Comparison of ENCODE assay signal across 15 mouse cellular contexts in genomic region chr4:148854093-148854492, GRCm38 (mm10). TPM values are rescaled to one million over a fixed set of nuclear protein-coding genes. Genes with fewer than 3 reads are reported as not detected.
DNase-seq lines count a peak whose midpoint lies in the region; TF ChIP-seq lines count a peak whose summit lies in the region.
"Had no signal": no experiment of that assay in that cellular context is flagged by ENCODE, and none has a peak within 500 bp of the region (broad histone marks: within the 10 kb centered on the region; RNA-seq: fewer than 3 reads in every experiment).

No protein-coding gene starts in this region.

- TF ChIP-seq CTCF in brain, embryonic 14.5 days (IDR thresholded peaks at IDR 0.05; ENCODE audit: borderline replicate concordance, extremely low read depth, insufficient read depth, insufficient read length): no peak

- TF ChIP-seq POLR2A in brain, embryonic 14.5 days (IDR thresholded peaks at IDR 0.05; ENCODE audit: borderline replicate concordance, extremely low read depth, insufficient read depth, insufficient read length, poor library complexity, severe bottlenecking): no peak

- peak; percentile 63 for DNase-seq in retina, postnatal 1 day
- DNase-seq in retina, embryonic 14.5 days (ENCODE audit: low spot score): no peak
- peak; percentile 36 for DNase-seq in ES-CJ7 (ENCODE audit: low read depth, low spot score)
- peak; percentile 57 for DNase-seq in brain, embryonic 14.5 days (ENCODE audit: low read depth)
- DNase-seq in adrenal gland, adult (ENCODE audit: inconsistent age in 2 of 2, low spot score in 1 of 2): no peak
- no peak for DNase-seq in gastrocnemius, postnatal 25 days
- DNase-seq: adrenal gland, adult 8-10 months; adrenal gland, postnatal 14 days; adrenal gland, postnatal 36 days; cerebellum, adult 11-12 months; cerebellum, adult 2 months; cerebellum, adult 9-10 months; cerebellum, postnatal 10 days; cerebellum, postnatal 25 days; forebrain, postnatal 0 days had no signal

RNA-seq across cellular contexts. Expression of gene Casz1, which starts 49.9 kb away (rescaled TPM):
- 2.9 and 6.9 TPM in 2 replicates for polyA plus RNA-seq in brain, embryonic 14.5 days (2012; rRNA removed)
- 10 to 100 TPM; 27.8 to 30.2 TPM for total RNA-seq in gastrocnemius, postnatal 25 days (2021)

Comparison
In these comparisons a context has a peak if more than half of its experiments do, and no peak if none do; other contexts are left out.
1. DNase-seq: peak in retina, postnatal 1 day (single experiment), ES-CJ7 (single experiment) and brain, embryonic 14.5 days (single experiment); none in retina, embryonic 14.5 days (single experiment), adrenal gland, adult (0 of 2) and gastrocnemius, postnatal 25 days (single experiment).